In genomic region chr6:119377613-119378012, GRCm38 (mm10) we compare ENCODE assay signal across 11 mouse cellular contexts. TPM values are rescaled to one million over a fixed set of nuclear protein-coding genes. Genes with fewer than 3 reads are reported as not detected.
DNase-seq lines count a peak whose midpoint lies in the region; ATAC-seq and TF ChIP-seq lines count a peak whose summit lies in the region.
"Had no signal": no experiment of that assay in that cellular context is flagged by ENCODE, and none has a peak within 500 bp of the region (broad histone marks: within the 10 kb centered on the region; RNA-seq: fewer than 3 reads in every experiment).

No protein-coding gene starts in this region.

- H3K4me1 ChIP-seq in lung, embryonic 14.5 days (ENCODE audit: insufficient read depth), result peaks cover 8% of the 10 kb centered on the region; the same call in 1 of the 2 replicates
- peaks cover 24% of the 10 kb centered on the region for H3K4me1 ChIP-seq in lung, adult 2 months (ENCODE audit: control insufficient read depth, insufficient read depth, low read length)
- H3K4me1 ChIP-seq in heart, postnatal 0 days (ENCODE audit: control insufficient read depth, insufficient read depth), result peaks cover 11% of the 10 kb centered on the region
- H3K4me1 ChIP-seq in liver, postnatal 0 days (ENCODE audit: insufficient read depth), result peaks cover 50% of the 10 kb centered on the region
- no peaks in the 10 kb centered on the region for H3K4me1 ChIP-seq in stomach, postnatal 0 days (replicated peaks; ENCODE audit: control insufficient read depth, insufficient read depth)
- H3K4me1 ChIP-seq in forebrain, embryonic 12.5 days, result no peaks in the 10 kb centered on the region; the same call in 1 of the 2 replicates

- no peak overlapping the region for H3K4me2 ChIP-seq in lung, embryonic 14.5 days
- H3K4me2 ChIP-seq in heart, postnatal 0 days (ENCODE audit: low read depth, low read length), result no peak overlapping the region
- peak overlapping the region; percentile 7; the same call in 1 of the 2 replicates for H3K4me2 ChIP-seq in liver, postnatal 0 days (ENCODE audit: low read depth, low read length)
- H3K4me2 ChIP-seq in stomach, postnatal 0 days (replicated peaks; ENCODE audit: low read depth), result no peak overlapping the region
- no peak overlapping the region for H3K4me2 ChIP-seq in forebrain, embryonic 12.5 days

- no peaks in the 10 kb centered on the region for H3K27me3 ChIP-seq in lung, embryonic 14.5 days (ENCODE audit: insufficient read depth, low read length)
- no peaks in the 10 kb centered on the region for H3K27me3 ChIP-seq in heart, postnatal 0 days (ENCODE audit: control insufficient read depth, insufficient read depth, low read length)
- H3K27me3 ChIP-seq in liver, postnatal 0 days (ENCODE audit: insufficient read depth, low read length), result no peaks in the 10 kb centered on the region
- no peaks in the 10 kb centered on the region for H3K27me3 ChIP-seq in stomach, postnatal 0 days (ENCODE audit: control insufficient read depth, insufficient read depth, low read length)
- no peaks in the 10 kb centered on the region for H3K27me3 ChIP-seq in forebrain, embryonic 12.5 days

- TF ChIP-seq CTCF in lung, embryonic 14.5 days (IDR thresholded peaks at IDR 0.05; ENCODE audit: low read depth), result no peak
- TF ChIP-seq CTCF in lung, adult 2 months (IDR thresholded peaks at IDR 0.05; ENCODE audit: insufficient read depth, low read length), result no peak
- no peak for TF ChIP-seq CTCF in heart, postnatal 0 days (IDR thresholded peaks at IDR 0.05; ENCODE audit: low read depth)
- no peak for TF ChIP-seq CTCF in liver, postnatal 0 days (IDR thresholded peaks at IDR 0.05; ENCODE audit: low read depth)
- TF ChIP-seq CTCF in stomach, postnatal 0 days (IDR thresholded peaks at IDR 0.05; ENCODE audit: low read depth), result no peak

- H3K9ac ChIP-seq in lung, embryonic 14.5 days, result no peak overlapping the region
- no peak overlapping the region for H3K9ac ChIP-seq in heart, postnatal 0 days (replicated peaks; ENCODE audit: low read depth, low read length)
- no peak overlapping the region for H3K9ac ChIP-seq in liver, postnatal 0 days (replicated peaks)
- no peak overlapping the region for H3K9ac ChIP-seq in stomach, postnatal 0 days (ENCODE audit: low read length)
- H3K9ac ChIP-seq in forebrain, embryonic 12.5 days, result no peak overlapping the region

- TF ChIP-seq POLR2A in lung, adult 2 months (IDR thresholded peaks at IDR 0.05; ENCODE audit: borderline replicate concordance, extremely low read depth, low read depth, low read length), result no peak

- no peak overlapping the region for H3K4me3 ChIP-seq in lung, embryonic 14.5 days (ENCODE audit: low read depth, low read length)
- no peak overlapping the region for H3K4me3 ChIP-seq in lung, adult 2 months (replicated peaks; ENCODE audit: extremely low read depth, low read depth, low read length)
- H3K4me3 ChIP-seq in heart, postnatal 0 days (ENCODE audit: low read depth, low read length), result no peak overlapping the region
- H3K4me3 ChIP-seq in liver, postnatal 0 days (ENCODE audit: low read depth, low read length), result no peak overlapping the region
- H3K4me3 ChIP-seq in stomach, postnatal 0 days (ENCODE audit: low read depth, low read length), result no peak overlapping the region
- H3K4me3 ChIP-seq in forebrain, embryonic 12.5 days (replicated peaks), result no peak overlapping the region

- H3K36me3 ChIP-seq in lung, embryonic 14.5 days (ENCODE audit: insufficient read depth), result no peaks in the 10 kb centered on the region
- no peaks in the 10 kb centered on the region for H3K36me3 ChIP-seq in heart, postnatal 0 days (replicated peaks; ENCODE audit: control insufficient read depth, insufficient read depth, low read length)
- H3K36me3 ChIP-seq in liver, postnatal 0 days (replicated peaks; ENCODE audit: insufficient read depth, low read length), result peaks cover 2% of the 10 kb centered on the region; the same call in 1 of the 2 replicates
- no peaks in the 10 kb centered on the region for H3K36me3 ChIP-seq in stomach, postnatal 0 days (ENCODE audit: control insufficient read depth, insufficient read depth, low read length)
- H3K36me3 ChIP-seq in forebrain, embryonic 12.5 days (replicated peaks), result no peaks in the 10 kb centered on the region; the same call in 1 of the 2 replicates

- no peak for TF ChIP-seq EP300 in heart, postnatal 0 days (IDR thresholded peaks at IDR 0.05; ENCODE audit: low read depth)
- TF ChIP-seq EP300 in liver, postnatal 0 days (IDR thresholded peaks at IDR 0.05; ENCODE audit: low read depth), result peak; percentile 43; the same call in 1 of the 2 replicates
- no peak for TF ChIP-seq EP300 in stomach, postnatal 0 days (optimal IDR thresholded peaks at IDR 0.05)

- no peaks in the 10 kb centered on the region for H3K9me3 ChIP-seq in lung, embryonic 14.5 days (ENCODE audit: low read depth, low read length)
- H3K9me3 ChIP-seq in heart, postnatal 0 days (replicated peaks; ENCODE audit: control insufficient read depth, low read length), result no peaks in the 10 kb centered on the region
- H3K9me3 ChIP-seq in liver, postnatal 0 days (ENCODE audit: low read length), result no peaks in the 10 kb centered on the region
- H3K9me3 ChIP-seq in stomach, postnatal 0 days (ENCODE audit: control insufficient read depth, low read length), result no peaks in the 10 kb centered on the region
- H3K9me3 ChIP-seq in forebrain, embryonic 12.5 days, result no peaks in the 10 kb centered on the region

- no peak overlapping the region for H3K27ac ChIP-seq in lung, embryonic 14.5 days (ENCODE audit: low read depth)
- H3K27ac ChIP-seq in heart, postnatal 0 days (ENCODE audit: low read depth), result peak overlapping the region; percentile 22; the same call in 1 of the 2 replicates
- H3K27ac ChIP-seq in liver, postnatal 0 days (ENCODE audit: low read depth), result peak overlapping the region; percentile 72
- no peak overlapping the region; the same call in 1 of the 2 replicates for H3K27ac ChIP-seq in stomach, postnatal 0 days (replicated peaks)
- no peak overlapping the region for H3K27ac ChIP-seq in forebrain, embryonic 12.5 days

- WGBS in lung, embryonic 14.5 days, result 22% methylated on average over 2 of the region's 2 CpGs
- WGBS in lung, adult 2 months, result 7% methylated on average over 2 of the region's 2 CpGs
- 0% methylated on average over 2 of the region's 2 CpGs for WGBS in heart, postnatal 0 days
- WGBS in liver, postnatal 0 days (ENCODE audit: insufficient replicate concordance), result 5% methylated on average over 2 of the region's 2 CpGs
- WGBS in stomach, postnatal 0 days, result 43% methylated on average over 2 of the region's 2 CpGs
- 80% methylated on average over 2 of the region's 2 CpGs for WGBS in forebrain, embryonic 12.5 days

- DNase-seq in lung, embryonic 14.5 days, result peak; percentile 20
- no peak for DNase-seq in lung, adult 2 months
- DNase-seq in heart, postnatal 0 days (ENCODE audit: low spot score), result no peak
- DNase-seq in liver, postnatal 0 days, result no peak
- DNase-seq in stomach, postnatal 0 days (ENCODE audit: low spot score), result no peak
- DNase-seq in adrenal gland, adult 2 months, result no peak
- DNase-seq: cerebellum, adult 9-11 months; kidney, adult 18-20 months; midbrain, embryonic 14.5 days; thymus, postnatal 25 days had no signal

- no peak for ATAC-seq in lung, embryonic 14.5 days (ENCODE audit: insufficient read depth)
- ATAC-seq in heart, postnatal 0 days (ENCODE audit: insufficient read depth, low read depth), result 0 out of 2 replicates have a peak, but pooled peaks have one; percentile 33
- ATAC-seq in liver, postnatal 0 days, result peak; percentile 63
- peak; percentile 67 for ATAC-seq in stomach, postnatal 0 days (ENCODE audit: low FRiP score, low TSS enrichment)
- ATAC-seq in forebrain, embryonic 12.5 days (ENCODE audit: low FRiP score), result no peak

RNA-seq across cellular contexts. Expression of gene Adipor2, which starts 39.9 kb away (rescaled TPM):
- polyA plus RNA-seq in lung, embryonic 14.5 days (2014; fragmentation: Nextera tagmentation; extraction: Ambion mirVana), result 28.1 and 29.0 TPM in 2 replicates
- polyA plus RNA-seq in lung, adult 2 months (2012; rRNA removed), result 63.6 and 81.0 TPM in 2 replicates
- 55.0 and 62.5 TPM in 2 replicates for total RNA-seq in heart, postnatal 0 days (2014; rRNA removed; ENCODE audit: low replicate concordance)
- 42.4 and 42.9 TPM in 2 replicates for polyA plus RNA-seq in heart, postnatal 0 days (2015; fragmentation: Nextera tagmentation; extraction: Ambion mirVana)
- 53.9 and 58.6 TPM in 2 replicates for polyA plus RNA-seq in liver, postnatal 0 days (2015; fragmentation: Nextera tagmentation; extraction: Ambion mirVana)
- 80.7 and 90.5 TPM in 2 replicates for polyA plus RNA-seq in stomach, postnatal 0 days (2015; fragmentation: Nextera tagmentation; extraction: Ambion mirVana)
- 31.5 and 35.1 TPM in 2 replicates for polyA plus RNA-seq in forebrain, embryonic 12.5 days (2016; fragmentation: Nextera tagmentation; extraction: Ambion mirVana)
- 100 to 1,000 TPM; 194 to 198 TPM for total RNA-seq in adrenal gland, adult 2 months (2021)
- polyA plus RNA-seq in adrenal gland, adult 2 months (2012; rRNA removed), result 55.9 and 62.9 TPM in 2 replicates

RNA-seq across cellular contexts. Expression of gene Lrtm2, which starts 47.0 kb away (rescaled TPM):
- polyA plus RNA-seq in lung, embryonic 14.5 days (2014; fragmentation: Nextera tagmentation; extraction: Ambion mirVana), result 0.05 and 0.16 TPM in 2 replicates
- polyA plus RNA-seq in lung, adult 2 months (2012; rRNA removed), result 10.1 and 11.5 TPM in 2 replicates
- not detected in 2 replicates for total RNA-seq in heart, postnatal 0 days (2014; rRNA removed; ENCODE audit: low replicate concordance)
- polyA plus RNA-seq in heart, postnatal 0 days (2015; fragmentation: Nextera tagmentation; extraction: Ambion mirVana), result 0.03 and 0.10 TPM in 2 replicates
- not detected in 2 replicates for polyA plus RNA-seq in liver, postnatal 0 days (2015; fragmentation: Nextera tagmentation; extraction: Ambion mirVana)
- 0.08 TPM in 2 replicates for polyA plus RNA-seq in stomach, postnatal 0 days (2015; fragmentation: Nextera tagmentation; extraction: Ambion mirVana)
- 0.68 and 0.70 TPM in 2 replicates for polyA plus RNA-seq in forebrain, embryonic 12.5 days (2016; fragmentation: Nextera tagmentation; extraction: Ambion mirVana)
- under 1 TPM in 1 of 2 experiments, not detected in 1; 0.28 TPM for total RNA-seq in adrenal gland, adult 2 months (2021)
- polyA plus RNA-seq in adrenal gland, adult 2 months (2012; rRNA removed), result 0.13 TPM in 1 of 2 replicates, not detected in the other

Comparison
In these comparisons a context has a peak if more than half of its experiments do, and no peak if none do; other contexts are left out.
1. ATAC-seq: peak in heart, postnatal 0 days (single experiment), liver, postnatal 0 days (single experiment) and stomach, postnatal 0 days (single experiment); none in lung, embryonic 14.5 days (single experiment) and forebrain, embryonic 12.5 days (single experiment).
2. H3K27ac ChIP-seq: peak in heart, postnatal 0 days (single experiment) and liver, postnatal 0 days (single experiment); none in lung, embryonic 14.5 days (single experiment), stomach, postnatal 0 days (single experiment) and forebrain, embryonic 12.5 days (single experiment).